Mouse (Mus musculus): Measurements from ENCODE around the gene Sftpa1.

Sftpa1 gene

DNA sequence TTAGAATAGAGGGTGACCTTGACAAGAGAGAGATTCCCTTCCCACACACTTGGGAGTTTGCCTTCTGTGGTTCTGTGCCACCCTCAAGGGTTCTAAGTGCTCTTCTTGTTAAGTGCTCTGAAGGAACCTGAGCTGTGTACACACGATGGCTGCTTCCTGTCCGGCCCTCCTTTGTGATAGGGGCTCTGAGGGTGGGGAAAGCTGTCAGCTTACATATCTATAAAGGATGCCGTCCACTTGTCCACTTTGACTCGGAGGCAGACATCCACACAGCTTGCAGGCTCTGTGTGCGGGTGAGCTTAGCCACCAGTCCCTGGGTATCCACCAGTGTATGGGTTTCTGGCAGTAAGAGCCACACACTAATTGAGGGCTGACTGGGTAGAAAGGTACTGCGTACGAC lies at the start of gene Sftpa1:
Gene Sftpa1 (plus strand): TSS at position 243 of the 400 bp plus-strand sequence.
- no peak for DNase-seq (ENCODE audit: low read depth, low spot score)

DNA sequence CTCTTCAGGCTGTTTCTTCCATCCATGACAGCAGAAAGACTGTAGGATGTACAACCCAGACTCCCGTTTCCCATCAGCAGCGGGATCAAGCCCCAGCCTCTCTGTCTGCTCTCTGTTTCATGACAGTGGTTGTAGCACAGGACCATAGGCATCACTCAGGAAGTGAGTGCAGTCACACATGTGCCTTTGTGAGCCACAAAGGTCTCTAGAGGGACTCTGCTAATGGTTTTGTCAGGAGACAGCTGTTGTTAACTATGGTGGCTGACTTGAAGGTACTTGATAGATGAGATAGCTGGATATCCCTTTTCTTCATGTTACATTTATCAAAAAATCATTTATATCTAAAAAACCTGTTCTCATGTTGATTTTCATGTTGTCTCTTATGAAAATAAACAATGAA lies 49.2 kb upstream of the Sftpa1 start:
- no peak for DNase-seq (ENCODE audit: low read depth, low spot score)

DNA sequence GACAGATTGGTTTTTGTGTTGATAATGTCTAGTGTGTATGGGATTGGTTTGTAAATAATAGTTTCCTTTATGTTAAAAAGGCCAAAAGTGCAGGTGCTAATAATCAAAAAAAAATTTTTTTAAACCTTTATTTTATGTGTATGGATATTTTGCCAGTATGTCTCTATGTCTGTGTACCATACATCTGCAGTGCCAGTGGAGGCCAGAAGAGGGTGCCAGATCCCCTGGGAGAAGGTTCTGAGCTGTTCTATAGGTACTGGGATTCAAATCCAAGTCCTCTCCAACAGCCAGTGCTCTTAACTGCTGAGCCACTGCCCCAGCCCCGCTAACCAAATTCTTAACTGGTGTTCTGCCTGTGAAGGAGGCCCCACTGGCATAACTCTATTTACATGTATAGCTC lies 44.1 kb upstream of the Sftpa1 start:
- DNase-seq (ENCODE audit: low read depth, low spot score): peak; percentile 64

DNA sequence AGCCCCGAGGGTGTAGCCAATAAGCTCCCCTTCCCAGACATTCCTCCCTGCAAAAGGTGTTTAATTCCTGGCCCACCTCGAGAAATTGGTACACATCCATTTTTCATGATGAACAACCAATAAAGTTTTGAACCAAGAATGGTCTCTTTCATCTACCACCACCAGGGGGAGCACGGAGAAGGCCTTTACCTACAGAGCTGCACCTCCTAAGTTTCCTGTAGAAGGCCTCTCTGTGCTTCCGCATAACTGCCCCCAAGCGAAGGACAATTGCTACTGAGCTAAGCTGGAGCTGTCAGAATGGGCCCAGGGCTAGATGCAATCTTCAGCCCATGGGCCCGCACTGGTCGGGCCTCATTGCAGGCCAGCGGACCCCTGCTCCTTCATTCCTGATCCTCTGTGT lies 40.8 kb upstream of the Sftpa1 start:
- peak; percentile 81 for DNase-seq (ENCODE audit: low read depth, low spot score)

DNA sequence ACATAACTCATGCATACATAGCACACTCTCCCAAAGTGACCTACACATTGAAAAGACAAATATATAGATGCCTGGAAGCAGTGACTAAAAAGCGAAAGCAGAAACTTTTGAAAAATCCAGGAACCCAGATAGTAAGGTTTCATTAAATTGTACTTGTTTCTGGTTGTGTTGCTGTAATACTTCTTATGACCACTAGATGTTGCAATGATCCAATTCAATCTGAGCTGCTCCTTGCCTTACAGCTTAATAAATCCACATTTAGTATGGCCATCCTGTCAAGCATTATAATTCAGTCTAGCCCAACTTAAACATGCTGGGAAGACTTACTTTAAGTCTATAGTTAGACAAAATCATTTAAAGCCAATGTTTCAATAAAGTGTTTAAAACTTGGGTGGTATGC lies 37.5 kb upstream of the Sftpa1 start:
- DNase-seq (ENCODE audit: low read depth, low spot score): peak; percentile 28

DNA sequence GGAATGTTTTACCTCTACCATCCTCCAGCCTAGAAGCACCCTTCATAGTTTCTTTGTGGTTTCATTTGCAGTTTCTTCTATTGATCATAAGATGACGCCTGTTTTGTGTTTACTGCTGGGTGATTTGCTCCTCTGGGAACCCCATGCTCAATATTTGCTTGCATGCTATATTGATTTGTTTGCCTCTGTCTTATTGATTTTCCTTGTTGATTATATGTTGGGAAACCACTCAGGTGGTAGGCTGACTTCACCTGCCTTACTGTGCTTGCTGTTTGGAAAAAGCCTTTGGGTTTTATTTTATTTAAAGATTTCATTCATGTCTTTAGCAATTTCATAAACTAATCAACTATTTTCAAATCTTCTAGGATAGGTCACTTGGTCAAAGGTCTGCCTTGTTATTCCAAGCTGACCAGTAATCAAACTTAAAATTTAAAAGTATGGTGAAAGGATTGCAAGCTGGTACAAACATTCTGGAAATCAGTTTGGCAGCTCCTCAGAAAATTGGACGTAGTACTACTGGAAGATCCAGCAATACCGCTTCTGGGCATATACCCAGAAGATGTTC lies 35.2 kb upstream of the Sftpa1 start:
- DNase-seq (ENCODE audit: low read depth, low spot score): no peak

DNA sequence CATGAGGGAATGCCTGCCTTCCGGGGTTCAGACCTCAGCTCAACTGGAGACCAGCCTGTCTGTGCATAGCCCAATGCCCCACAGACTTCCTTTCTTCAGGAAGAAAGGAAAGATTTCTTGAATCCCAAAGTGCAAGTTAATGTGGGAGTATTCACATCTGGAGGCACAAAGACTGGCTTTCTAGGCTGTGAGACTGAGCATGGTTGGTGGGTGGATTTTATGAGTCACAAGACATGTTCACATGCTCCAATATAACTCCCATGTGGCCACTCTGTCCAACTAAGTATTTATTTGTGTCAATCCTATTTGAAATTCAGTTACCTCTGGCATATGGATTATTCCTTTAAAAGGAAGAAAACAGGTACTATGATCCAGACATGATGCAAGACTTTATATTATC lies 32.9 kb upstream of the Sftpa1 start:
- no peak for DNase-seq (ENCODE audit: low read depth, low spot score)

DNA sequence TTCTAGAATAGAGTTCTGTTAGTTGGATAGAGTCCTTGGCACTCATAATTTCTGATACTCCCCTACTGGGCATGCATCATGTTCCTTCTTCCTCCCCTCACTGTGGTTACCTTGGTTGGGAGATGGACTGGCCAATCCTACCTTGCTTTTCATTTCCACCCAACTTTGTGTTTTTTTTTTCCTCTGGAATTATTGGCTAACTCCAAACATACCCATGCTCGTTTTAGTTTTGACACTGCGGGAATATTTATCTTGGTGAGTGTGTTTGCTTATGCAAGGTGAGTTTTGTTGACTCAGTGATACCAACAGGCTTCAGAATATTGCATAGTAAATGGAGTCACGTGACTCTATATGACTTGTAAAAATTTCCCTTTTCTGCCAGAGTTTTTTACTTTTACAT lies 30.9 kb upstream of the Sftpa1 start:
- no peak for DNase-seq (ENCODE audit: low read depth, low spot score)

DNA sequence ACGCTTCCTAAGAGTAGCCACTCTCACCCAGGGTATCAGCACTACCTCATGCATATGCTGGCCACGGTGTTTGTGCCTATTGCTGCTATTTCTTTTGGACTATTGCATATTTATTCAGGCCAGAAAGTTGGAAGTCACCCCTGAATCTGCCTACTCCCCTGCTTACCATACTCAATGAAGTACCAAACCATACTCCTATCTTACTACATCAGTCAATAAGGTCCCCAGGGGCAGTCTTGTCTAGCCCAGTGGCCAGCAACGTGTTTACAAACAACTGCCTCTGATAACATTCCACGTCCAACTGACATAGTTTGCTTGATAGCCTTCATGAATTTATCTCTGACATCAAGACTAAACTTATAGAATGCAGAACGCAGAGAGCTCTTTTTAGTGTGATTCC lies 30.3 kb upstream of the Sftpa1 start:
- DNase-seq (ENCODE audit: low read depth, low spot score): no peak

DNA sequence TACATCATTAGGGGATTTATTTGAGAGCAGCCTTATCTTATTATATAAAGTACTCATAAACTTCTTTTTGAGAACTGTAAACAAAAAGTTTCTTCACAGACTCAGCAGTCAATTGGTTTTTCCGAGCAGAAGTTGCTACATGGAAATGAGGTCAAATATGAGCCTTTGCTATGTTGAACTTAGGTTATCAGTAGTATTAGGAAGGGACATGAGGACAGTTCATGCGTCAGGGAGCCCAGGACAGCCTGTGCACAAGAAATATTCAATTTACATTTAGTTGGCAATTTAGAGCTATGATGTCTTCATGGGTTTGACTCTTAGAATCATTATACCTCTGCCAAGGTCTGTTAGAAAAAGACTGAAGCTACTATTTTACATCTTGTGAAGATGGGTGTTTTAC lies 29.3 kb upstream of the Sftpa1 start:
- DNase-seq (ENCODE audit: low read depth, low spot score): no peak

DNA sequence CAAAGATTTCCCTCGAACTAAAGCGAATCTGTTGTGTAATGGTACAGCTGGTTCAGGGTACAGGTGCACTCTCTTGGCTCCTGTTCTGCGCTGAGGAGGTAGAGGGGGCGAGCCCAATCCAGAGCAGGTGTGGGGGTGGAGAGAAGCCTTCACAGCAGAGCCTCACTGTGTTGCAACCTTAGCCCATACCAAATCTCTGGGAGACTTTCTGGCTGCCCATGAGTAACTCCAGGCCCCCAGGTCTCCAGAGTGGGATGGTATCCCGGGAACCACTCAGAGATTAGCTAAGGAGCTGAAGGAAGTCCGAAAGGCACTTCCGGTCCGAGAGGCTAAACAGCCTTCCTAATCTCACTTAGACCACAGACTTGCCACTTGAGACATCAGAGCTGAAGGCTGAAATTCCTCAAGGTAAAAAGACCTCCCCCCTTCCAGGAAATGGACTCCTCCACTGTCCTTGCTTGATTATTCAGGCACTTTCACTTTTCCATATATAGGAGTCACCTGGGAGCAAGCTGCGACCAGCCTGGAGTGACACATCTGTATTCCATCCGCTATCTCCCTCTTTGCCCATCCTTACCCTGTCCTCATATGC lies 26.6 kb upstream of the Sftpa1 start, which contains the start of gene Mat1a:
Gene Mat1a (plus strand): TSS at position 183 of the 592 bp plus-strand sequence.
- no peak for DNase-seq (ENCODE audit: low read depth, low spot score)

DNA sequence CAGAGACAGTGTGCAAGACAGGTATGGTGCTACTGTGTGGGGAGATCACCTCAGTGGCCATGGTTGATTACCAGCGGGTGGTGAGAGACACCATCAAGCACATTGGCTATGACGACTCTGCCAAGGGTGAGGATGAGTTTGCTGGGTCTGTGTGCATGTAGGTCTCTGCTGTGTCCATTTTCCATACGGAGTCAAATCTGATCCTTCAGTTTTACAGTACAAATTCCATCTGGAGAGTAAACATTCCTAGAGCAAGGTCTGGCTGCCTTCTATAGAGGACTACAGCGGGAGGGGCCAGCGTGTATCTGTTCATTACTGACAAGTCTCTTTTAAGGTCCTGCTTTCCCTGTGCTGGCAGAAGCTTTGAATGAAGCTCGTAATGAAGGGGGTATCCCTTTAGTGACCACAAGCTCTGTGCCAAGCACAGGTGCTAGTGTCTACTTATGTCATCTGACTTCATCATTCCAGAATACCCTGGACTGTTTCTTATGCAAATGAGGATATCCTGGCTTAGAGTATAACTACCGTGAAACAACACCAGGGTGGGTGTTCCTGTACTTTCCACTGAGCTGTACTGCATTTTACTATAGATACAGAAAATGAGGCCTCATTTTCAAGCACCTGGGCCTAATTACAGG lies 20.4 kb upstream of the Sftpa1 start:
- no peak for DNase-seq (ENCODE audit: low read depth, low spot score)

DNA sequence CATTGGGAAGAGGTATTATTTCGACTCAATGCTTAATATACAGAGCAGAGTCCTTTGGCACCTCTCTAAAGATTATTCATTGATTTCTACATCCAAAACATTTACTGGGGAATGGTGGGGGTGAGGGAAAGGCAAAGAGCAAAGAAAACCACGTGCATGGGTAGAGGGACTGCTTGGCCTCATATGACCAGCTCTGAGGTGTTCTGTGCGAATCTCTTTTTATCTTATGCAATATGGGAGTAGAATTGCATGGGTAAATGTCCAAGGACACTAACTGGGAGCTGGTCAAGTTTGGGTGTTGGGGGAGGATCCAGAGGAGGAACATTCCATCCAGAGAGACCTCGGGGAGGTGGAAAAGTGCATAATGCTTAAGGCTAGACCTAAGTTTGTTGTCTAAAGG lies 18.6 kb upstream of the Sftpa1 start:
- no peak for DNase-seq (ENCODE audit: low read depth, low spot score)

DNA sequence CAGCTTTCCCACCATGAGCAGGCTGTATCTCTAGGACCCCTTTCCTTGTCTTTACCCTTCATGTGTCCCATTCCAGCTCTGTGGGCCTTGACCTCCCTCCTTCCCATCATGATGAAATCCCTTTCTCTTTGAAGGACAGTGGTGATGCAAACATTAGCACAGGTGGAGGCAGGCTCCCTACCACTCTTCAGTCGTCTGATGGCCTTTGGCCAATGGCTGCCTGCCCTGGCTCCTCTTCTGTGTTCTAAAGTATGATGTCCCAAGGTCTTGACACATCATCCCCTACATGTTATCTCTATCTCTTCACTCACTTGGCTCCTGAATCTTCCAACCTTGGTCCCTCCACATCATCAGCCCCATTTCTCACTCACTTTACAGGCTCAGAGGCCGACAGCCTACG lies 15.3 kb upstream of the Sftpa1 start:
- DNase-seq (ENCODE audit: low read depth, low spot score): no peak

DNA sequence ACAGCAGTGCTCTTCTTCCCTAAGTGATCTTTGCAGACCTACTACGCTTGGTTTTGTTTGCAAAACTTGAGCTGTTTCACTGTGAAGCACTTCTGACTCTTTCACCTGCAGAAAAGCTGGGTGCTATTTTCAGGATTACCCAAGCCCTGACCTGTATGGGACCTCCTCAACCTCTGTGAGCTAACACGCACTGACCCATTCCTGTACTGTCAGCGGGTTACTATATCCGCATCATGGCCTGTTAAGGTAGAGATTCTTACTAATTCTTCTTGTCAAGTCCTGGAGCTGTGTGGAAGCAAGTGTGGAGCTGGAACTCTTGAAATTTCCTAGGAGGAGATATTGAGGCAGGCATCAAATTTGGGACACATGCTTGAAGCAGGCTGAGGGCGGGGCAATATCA lies 6.9 kb upstream of the Sftpa1 start:
- DNase-seq (ENCODE audit: low read depth, low spot score): no peak

DNA sequence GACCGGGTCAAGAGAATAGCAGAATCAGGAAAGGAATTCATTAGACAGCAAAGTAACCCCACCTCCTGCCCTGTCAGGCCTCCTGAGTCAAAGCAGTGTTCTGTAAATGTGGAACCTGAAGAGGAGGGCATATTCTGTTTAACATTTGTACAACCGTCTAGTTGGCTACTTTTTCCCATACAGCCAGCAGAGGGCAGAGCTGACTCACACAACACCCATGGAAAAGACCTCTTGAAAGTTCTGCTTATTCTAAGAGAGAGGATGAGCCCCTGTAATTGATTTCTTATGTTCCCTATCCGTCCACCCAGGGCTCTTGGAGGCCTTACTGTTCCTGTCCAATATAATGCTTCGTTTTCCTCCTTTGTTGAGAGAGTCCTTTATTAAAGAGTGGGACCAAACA lies 3.6 kb upstream of the Sftpa1 start:
- peak; percentile 67 for DNase-seq (ENCODE audit: low read depth, low spot score)

DNA sequence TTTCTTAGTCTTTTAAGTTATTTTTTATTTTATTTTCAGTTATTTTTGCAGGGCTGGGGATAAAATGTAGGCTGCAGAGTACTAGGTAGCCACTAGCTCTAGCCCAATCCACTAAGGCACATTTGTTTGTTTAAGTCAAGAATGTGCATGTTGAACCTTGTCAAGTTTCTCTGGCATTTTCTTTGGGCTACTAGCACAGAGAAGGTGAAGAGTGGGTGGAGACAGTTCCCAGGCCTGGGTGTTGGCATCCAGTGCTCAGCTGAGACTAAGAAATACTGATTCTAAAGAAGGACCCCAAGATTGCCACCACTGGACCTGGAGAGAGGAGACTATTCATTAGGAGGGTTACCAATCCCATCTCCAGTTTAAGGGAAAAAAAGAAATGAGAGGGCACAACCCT lies 5.4 kb downstream of the Sftpa1 start:
- no peak for DNase-seq (ENCODE audit: low read depth, low spot score)

DNA sequence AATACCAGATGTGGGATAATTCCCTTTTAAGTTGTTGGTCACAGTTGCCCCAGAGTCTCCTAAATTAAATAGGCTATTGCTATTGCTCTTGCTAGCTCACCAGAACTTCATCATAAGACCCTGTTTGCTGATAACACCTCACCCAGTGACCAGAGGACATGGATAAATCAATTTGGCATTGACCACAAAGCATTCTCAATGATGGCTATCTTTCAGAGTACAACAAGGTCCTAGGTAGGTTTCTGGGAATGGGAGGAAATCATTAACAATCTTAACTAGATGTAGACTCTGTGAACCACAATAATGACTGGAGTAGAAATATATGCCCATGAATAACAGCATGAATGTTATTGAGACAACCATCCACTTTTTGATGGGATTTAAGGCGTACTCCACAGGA lies 9.1 kb downstream of the Sftpa1 start:
- DNase-seq (ENCODE audit: low read depth, low spot score): no peak

DNA sequence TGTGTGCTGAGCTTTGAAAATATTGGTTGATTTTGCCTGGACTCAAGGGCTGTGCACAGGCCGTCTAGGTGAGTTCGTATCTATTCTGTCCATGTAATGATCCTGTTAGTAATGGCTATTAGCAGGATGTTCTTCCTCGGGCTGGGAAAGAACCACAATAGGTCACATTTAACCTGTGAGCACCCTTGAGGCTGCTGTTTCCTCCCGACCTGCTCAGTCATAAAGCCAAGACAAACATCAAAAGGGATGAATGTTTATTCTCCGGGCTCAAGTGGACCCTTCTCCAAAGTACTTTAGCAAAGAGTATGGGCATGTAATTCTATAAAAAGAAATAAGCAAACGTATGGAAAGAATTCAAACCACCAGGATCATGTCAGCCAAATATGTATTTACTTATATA lies 14.5 kb downstream of the Sftpa1 start:
- DNase-seq (ENCODE audit: low read depth, low spot score): no peak

DNA sequence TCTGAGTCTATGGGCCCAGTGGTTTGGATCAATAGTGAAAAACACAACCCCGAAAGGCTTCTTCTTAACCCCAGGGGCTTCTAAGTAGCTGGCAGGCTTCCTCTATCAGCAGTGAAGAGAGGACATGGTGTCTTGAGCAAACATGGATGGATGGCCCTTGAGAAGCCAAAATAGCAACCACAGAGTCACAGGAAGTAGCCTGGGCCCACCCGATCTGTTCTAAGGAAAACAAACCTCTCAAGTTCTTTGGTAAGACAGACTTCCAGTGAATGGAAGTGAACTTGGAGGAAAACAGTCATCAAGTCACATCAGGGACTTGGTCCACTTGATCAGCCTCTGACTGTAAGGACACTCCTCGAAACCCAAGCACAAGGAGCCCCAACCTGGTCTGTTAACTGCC lies 15.3 kb downstream of the Sftpa1 start:
- no peak for DNase-seq (ENCODE audit: low read depth, low spot score)

DNA sequence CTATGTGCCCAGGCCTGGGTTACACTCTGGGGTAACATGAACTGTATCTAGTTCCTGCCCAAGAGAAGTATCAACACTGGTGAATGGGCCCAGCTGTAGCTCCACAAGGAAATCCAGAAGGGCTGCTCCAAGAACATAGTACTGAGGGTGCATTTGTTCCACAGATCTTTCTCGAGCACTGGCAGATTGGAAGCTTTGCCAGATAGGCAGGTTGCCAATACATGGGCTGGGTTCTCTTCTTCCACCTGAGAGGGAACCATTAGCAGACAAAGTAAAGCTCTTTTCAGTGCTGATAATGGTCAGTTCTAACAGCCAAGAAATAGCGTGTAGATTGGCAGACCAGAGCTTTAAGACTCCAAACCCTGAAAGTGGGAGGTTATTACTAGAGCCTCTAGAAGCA lies 15.8 kb downstream of the Sftpa1 start:
- no peak for DNase-seq (ENCODE audit: low read depth, low spot score)

DNA sequence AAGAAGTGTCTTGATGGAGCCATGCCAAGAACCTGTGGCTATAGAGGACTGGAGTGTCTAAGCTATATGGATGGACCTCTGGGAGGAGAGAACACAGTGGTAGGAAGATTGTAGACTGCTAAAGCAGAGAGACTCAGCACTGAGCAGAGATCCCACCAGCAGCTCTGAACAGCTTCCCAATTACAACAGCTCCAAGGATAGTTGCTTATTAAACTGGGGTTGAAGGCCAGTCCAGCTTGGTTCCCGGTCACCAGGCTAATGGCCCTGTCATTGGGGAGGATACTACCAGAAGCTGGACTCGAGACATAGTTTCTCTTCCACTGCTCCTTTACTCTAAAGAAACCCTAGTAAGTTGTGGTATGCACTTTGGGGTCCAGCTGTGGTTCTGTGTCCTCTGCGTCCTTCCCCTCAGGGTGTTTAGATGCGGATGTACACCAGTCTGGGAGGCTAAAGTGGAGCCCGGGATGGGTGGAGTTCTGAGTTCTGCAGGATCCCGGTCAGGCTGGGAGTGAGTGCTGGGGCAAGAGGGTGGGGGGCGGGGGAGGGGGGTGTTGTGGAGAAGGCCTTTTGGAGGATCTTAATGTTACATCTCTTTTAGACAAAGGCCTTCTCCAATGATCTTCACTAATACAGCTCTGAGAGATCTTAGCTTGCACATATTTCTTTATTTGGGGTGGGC lies 19.8 kb downstream of the Sftpa1 start, which contains the start of gene Mbl1:
Gene Mbl1 (plus strand): TSS at position 239 of the 679 bp plus-strand sequence.
- no peak for DNase-seq (ENCODE audit: low read depth, low spot score)

DNA sequence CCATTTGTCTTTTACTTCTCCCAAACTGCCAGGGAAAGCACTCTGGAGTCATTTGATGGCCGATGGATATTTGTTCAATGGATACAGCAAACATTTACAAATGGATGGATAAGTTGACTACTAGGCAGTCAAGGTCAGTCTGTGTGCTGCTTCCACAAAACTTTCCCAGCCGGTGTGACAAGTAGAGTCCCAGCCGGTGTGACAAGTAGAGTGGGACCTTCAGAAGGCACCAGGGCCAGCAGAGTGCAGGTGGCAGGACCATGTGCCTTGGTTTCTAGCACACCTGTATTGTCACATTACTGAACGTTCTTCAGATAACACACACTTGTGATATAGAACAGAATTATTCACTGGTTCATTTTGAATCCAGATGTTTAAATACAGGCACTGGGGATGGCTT lies 28.5 kb downstream of the Sftpa1 start:
- no peak for DNase-seq (ENCODE audit: low read depth, low spot score)

All from ZHBTc4 (cell line).